Mouse (Mus musculus): ENCODE results near the gene 1810049J17Rik.

DNA sequence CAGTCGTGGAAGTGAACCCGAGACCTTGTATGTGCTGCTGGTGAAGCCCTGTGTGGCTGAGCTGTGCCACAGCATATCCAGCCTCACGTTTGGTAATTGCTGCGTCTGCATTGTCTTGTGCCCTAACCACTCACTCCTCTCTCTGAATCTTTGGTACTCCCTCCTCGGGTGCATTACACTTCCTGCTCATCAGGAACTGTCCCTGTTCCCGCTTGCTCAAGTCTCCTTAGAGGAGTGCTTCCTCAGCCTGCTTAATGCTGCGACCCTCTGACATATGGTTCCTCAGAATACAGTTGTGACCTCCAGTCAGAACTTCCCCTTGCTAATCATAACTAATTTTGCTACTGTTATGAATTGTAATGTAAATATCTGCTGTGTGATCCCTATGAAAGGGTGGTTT lies 34.2 kb upstream of the 1810049J17Rik start:
- TF ChIP-seq POLR2A (IDR thresholded peaks at IDR 0.05; ENCODE audit: insufficient read length, low read depth) (peak; percentile 18), TCF3 (IDR thresholded peaks at IDR 0.05; ENCODE audit: insufficient read length, low read depth) (no peak), MAX (IDR thresholded peaks at IDR 0.05; ENCODE audit: low read depth) (no peak), CEBPB (IDR thresholded peaks at IDR 0.05; ENCODE audit: insufficient read depth, poor library complexity, severe bottlenecking) (no peak), POLR2AphosphoS2 (IDR thresholded peaks at IDR 0.05; ENCODE audit: insufficient read length, low read depth) (peak; percentile 63), MYOD1 (IDR thresholded peaks at IDR 0.05; ENCODE audit: control insufficient read depth in 1 of 3, insufficient read length in 2 of 3, low read depth in 2 of 3) (no peak), TCF12 (IDR thresholded peaks at IDR 0.05; ENCODE audit: insufficient read depth, poor library complexity, severe bottlenecking) (no peak), REST (IDR thresholded peaks at IDR 0.05; ENCODE audit: insufficient read depth, insufficient read length) (no peak), USF1 (IDR thresholded peaks at IDR 0.05; ENCODE audit: low read depth) (no peak), MYOG (IDR thresholded peaks at IDR 0.05; ENCODE audit: control insufficient read depth in 1 of 3, insufficient read depth in 1 of 3, insufficient read length in 2 of 3, low read depth in 2 of 3) (no peak)
